Mouse (Mus musculus) liver, embryonic 11.5 days (tissue): Measurements from ENCODE around the gene Ccar1. TPM values are rescaled to one million over a fixed set of nuclear protein-coding genes. Genes with fewer than 3 reads are reported as not detected.
A peak's percentile ranks its signal among the peaks of the same experiment; 100 is the strongest.

Experiments
- ATAC-seq: fragments of 200-750 bp; cut with Nextera tagmentation; replicated peaks from 2 replicates; pipeline ENCODE4 v1.8.0; 2017; ENCODE audit warnings: moderate number of reproducible peaks, mild to moderate bottlenecking, moderate TSS enrichment, moderate library complexity; ENCODE audit not compliant: low FRiP score
- DNase-seq: peaks from one replicate; pipeline ENCODE4 v3.0.0-alpha.2; 2017; ENCODE audit warnings: low spot score
- H3K27ac ChIP-seq: fragments of 300-500 bp; sonication (generic); 2 replicates; pipeline ENCODE4 v1.5.1; 2014; ENCODE audit warnings: mild to moderate bottlenecking, low read depth, low read length, control low read depth
- H3K27me3 ChIP-seq: fragments of 300-500 bp; sonication (generic); replicated peaks from 2 replicates; pipeline ENCODE4 v1.6.1; 2014; ENCODE audit warnings: low read length, mixed read lengths; ENCODE audit not compliant: control insufficient read depth, insufficient read depth
- H3K36me3 ChIP-seq: fragments of 300-500 bp; sonication (generic); 2 replicates; pipeline ENCODE4 v1.6.1; 2014; ENCODE audit warnings: mild to moderate bottlenecking, low read length, moderate library complexity, mixed read lengths; ENCODE audit not compliant: control insufficient read depth, insufficient read depth
- H3K4me1 ChIP-seq: fragments of 300-500 bp; sonication (generic); replicated peaks from 2 replicates; pipeline ENCODE4 v1.6.1; 2014; ENCODE audit warnings: low read length, mixed read lengths; ENCODE audit not compliant: control insufficient read depth, insufficient read depth
- H3K4me2 ChIP-seq: fragments of 300-500 bp; sonication (generic); 2 replicates; pipeline ENCODE4 v1.6.1; 2014; ENCODE audit warnings: mild to moderate bottlenecking, control low read depth, moderate library complexity
- H3K4me3 ChIP-seq: fragments of 300-500 bp; sonication (generic); 2 replicates; pipeline ENCODE4 v1.5.1; 2014; ENCODE audit warnings: low read depth, low read length, control low read depth
- H3K9ac ChIP-seq: fragments of 300-500 bp; sonication (generic); 2 replicates; pipeline ENCODE4 v1.6.1; 2014; ENCODE audit warnings: low read depth, low read length, control low read depth
- H3K9me3 ChIP-seq: fragments of 300-500 bp; sonication (generic); 2 replicates; pipeline ENCODE4 v1.6.1; 2016; ENCODE audit warnings: low read length, inconsistent platforms, mixed read lengths; ENCODE audit not compliant: control insufficient read depth
- WGBS: fragments of 180-500 bp; shearing (Covaris S2); extraction: QIAGEN DNeasy Blood & Tissue Kit; methylation state at CpG from one replicate; pipeline ENCODE4 v1.1.7; 2014; 5-methylcytosine and 5-hydroxymethylcytosine counted together
- polyA plus RNA-seq: library from polyadenylated mRNA; unstranded; fragments of >200 nt; fragmentation: Nextera tagmentation; extraction: Ambion mirVana; gene quantifications from 2 replicates; pipeline ENCODE4 v1.2.1, GENCODE M21; 2014

The Ccar1 gene
- 116 and 123 TPM in 2 replicates for polyA plus RNA-seq

DNA sequence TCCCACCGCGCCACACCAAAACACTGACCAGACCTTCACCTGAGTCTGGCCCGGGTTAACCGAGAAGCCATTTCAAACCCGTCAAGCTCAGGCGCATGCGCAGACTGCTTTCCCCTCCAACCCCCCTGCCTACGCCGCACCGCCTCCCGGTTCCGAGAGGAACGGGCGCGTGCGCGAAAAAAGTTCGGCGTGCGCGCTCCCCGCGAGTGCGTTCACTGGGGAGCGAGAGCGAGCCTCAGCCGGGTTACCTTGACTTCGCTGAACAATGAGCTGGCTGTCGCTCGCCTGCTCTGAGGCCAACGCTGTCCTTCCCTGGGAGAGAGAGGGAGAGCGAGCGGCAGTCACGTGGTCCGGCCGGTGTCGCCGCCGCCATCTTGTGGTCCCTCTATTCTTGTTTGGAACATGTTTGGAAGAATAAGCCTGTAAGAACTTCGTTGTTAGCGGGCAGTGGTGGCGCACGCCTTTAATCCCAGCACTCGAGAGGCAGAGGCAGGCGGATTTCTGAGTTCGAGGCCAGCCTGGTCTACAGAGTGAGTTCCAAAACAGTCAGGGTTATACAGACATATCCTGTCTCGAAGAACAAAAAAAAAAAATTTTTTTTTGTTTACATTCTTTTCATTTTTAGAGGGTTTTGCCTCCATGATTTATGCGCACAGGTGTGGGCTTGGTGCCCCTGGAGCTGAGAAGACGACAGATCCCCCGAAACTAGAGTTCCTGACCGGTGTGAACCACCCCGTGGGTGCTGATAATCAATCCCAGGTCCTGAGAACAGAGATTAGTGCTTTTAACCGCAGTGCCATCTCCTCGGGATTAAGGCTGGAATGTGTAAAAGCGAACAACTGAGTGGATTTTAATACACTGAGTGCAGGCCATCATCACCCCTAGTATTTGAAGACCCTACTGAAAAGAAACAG lies at the start of gene Ccar1:
Gene Ccar1 (minus strand): TSS at position 110 of the 914 bp plus-strand sequence.
- DNase-seq (peak; percentile 100), ATAC-seq (peak; percentile 98)
- H3K9ac ChIP-seq, result peak within 1 kb of the TSS; percentile 97
- H3K4me3 ChIP-seq, result peak within 1 kb of the TSS; percentile 99
- H3K27ac ChIP-seq, result peak within 1 kb of the TSS; percentile 93
- H3K4me2 ChIP-seq, result peak within 1 kb of the TSS; percentile 81
- H3K4me1 ChIP-seq, result peaks cover 14% of the 10 kb centered on the region
- WGBS, result 2% methylated on average over 55 of the region's 55 CpGs
- peaks cover 20% of the 10 kb centered on the region; the same call in 1 of the 2 replicates for H3K36me3 ChIP-seq
- no peaks in the 10 kb centered on the region for H3K27me3 ChIP-seq
- no peaks in the 10 kb centered on the region for H3K9me3 ChIP-seq

GRCm38 (mm10) chr10:62840687-62841086 lies 48.6 kb upstream of the Ccar1 start:
- H3K9ac ChIP-seq, result no peak overlapping the region
- 84% methylated on average over 7 of the region's 7 CpGs for WGBS
- ATAC-seq, result no peak

DNA sequence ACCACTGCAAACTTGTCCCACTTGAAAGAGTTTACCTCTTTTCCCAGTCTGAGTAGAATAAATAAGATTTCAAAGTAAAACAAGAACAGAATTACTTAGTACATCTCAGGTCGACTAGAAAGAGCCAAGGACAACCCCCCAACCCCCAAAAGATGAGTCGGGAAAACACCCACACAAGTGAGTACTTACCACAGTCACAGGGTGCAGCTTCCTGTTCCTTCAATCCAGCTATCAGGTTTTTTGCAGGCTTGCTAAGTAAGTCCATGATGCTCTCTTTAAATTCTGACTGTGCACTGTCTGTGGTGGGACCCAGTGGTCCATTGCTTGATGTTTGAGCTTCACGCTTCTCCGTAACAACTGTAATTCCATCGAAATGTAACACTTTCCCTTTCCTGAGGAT lies 45.9 kb upstream of the Ccar1 start:
- H3K27ac ChIP-seq, result no peak overlapping the region
- no peaks in the 10 kb centered on the region for H3K36me3 ChIP-seq

More at GRCm38 (mm10) chr10:62840687-62841086, 48.6 kb upstream of the Ccar1 start:
- no peak overlapping the region for H3K4me2 ChIP-seq
- no peak for DNase-seq
- no peaks in the 10 kb centered on the region for H3K27me3 ChIP-seq
- no peaks in the 10 kb centered on the region for H3K36me3 ChIP-seq
- no peaks in the 10 kb centered on the region for H3K9me3 ChIP-seq
- H3K27ac ChIP-seq, result no peak overlapping the region
- no peaks in the 10 kb centered on the region for H3K4me1 ChIP-seq
- H3K4me3 ChIP-seq, result no peak overlapping the region

DNA sequence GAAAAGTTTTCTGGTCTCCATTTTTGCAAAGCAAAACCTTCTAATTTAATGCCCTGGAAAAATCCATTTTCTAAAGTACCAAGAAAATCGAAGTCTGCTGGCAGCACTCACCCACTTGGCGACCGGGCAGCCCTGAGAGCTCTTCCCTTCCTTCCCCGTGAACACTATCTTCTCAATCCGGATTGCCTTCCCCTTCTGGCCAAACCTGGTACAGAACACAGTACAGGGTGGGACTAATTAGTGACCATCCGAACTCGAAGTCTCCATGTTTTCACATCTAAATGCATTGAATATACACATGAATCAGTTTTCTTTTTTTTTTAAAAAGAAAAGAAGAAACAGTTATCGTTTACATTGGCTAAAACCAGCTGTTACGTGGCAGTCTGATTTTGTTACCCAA lies 40.7 kb upstream of the Ccar1 start:
- Histone ChIP-seq H3K4me1 (no peaks in the 10 kb centered on the region), H3K27ac (no peak overlapping the region), H3K36me3 (no peaks in the 10 kb centered on the region), H3K4me3 (no peak overlapping the region), H3K4me2 (no peak overlapping the region), H3K9me3 (no peaks in the 10 kb centered on the region), H3K9ac (no peak overlapping the region), H3K27me3 (no peaks in the 10 kb centered on the region)
- ATAC-seq (no peak), DNase-seq (no peak)
- WGBS, result 78% methylated on average over 9 of the region's 9 CpGs

More for the DNA sequence above, 45.9 kb upstream of the Ccar1 start:
- H3K9me3 ChIP-seq, result no peaks in the 10 kb centered on the region
- no peak overlapping the region for H3K4me2 ChIP-seq
- ATAC-seq (no peak), DNase-seq (no peak)
- no peak overlapping the region for H3K4me3 ChIP-seq
- no peaks in the 10 kb centered on the region for H3K27me3 ChIP-seq
- 73% methylated on average over 5 of the region's 5 CpGs for whole genome bisulfite sequencing
- H3K4me1 ChIP-seq, result no peaks in the 10 kb centered on the region
- H3K9ac ChIP-seq, result no peak overlapping the region

GRCm38 (mm10) chr10:62831546-62831945 lies 39.5 kb upstream of the Ccar1 start:
- ATAC-seq, result no peak
- no peak overlapping the region for H3K4me3 ChIP-seq
- WGBS, result 78% methylated on average over 2 of the region's 2 CpGs
- H3K36me3 ChIP-seq, result no peaks in the 10 kb centered on the region
- DNase-seq, result no peak
- no peaks in the 10 kb centered on the region for H3K27me3 ChIP-seq
- no peaks in the 10 kb centered on the region for H3K4me1 ChIP-seq
- H3K4me2 ChIP-seq, result no peak overlapping the region
- no peak overlapping the region for H3K27ac ChIP-seq
- H3K9me3 ChIP-seq, result no peaks in the 10 kb centered on the region
- H3K9ac ChIP-seq, result no peak overlapping the region

GRCm38 (mm10) chr10:62824474-62824873 lies 32.4 kb upstream of the Ccar1 start:
- no peak overlapping the region for H3K27ac ChIP-seq
- no peak overlapping the region for H3K4me2 ChIP-seq
- no peaks in the 10 kb centered on the region for H3K27me3 ChIP-seq
- no peaks in the 10 kb centered on the region for H3K9me3 ChIP-seq
- no peak for ATAC-seq
- no peak overlapping the region for H3K9ac ChIP-seq
- 80% methylated on average over 8 of the region's 8 CpGs for WGBS
- H3K36me3 ChIP-seq, result peaks cover 3% of the 10 kb centered on the region; the same call in 1 of the 2 replicates
- no peak overlapping the region for H3K4me3 ChIP-seq
- DNase-seq, result no peak
- no peaks in the 10 kb centered on the region for H3K4me1 ChIP-seq

GRCm38 (mm10) chr10:62823431-62823830 lies 31.3 kb upstream of the Ccar1 start:
- Histone ChIP-seq H3K27ac (no peak overlapping the region), H3K4me2 (no peak overlapping the region), H3K4me3 (no peak overlapping the region), H3K9me3 (no peaks in the 10 kb centered on the region), H3K9ac (no peak overlapping the region), H3K36me3 (peaks cover 3% of the 10 kb centered on the region; the same call in 1 of the 2 replicates), H3K27me3 (no peaks in the 10 kb centered on the region), H3K4me1 (no peaks in the 10 kb centered on the region)
- DNase-seq (no peak), ATAC-seq (no peak)
- WGBS, result 83% methylated on average over 4 of the region's 4 CpGs

- Histone ChIP-seq H3K9ac (no peak overlapping the region), H3K9me3 (no peaks in the 10 kb centered on the region), H3K36me3 (peaks cover 8% of the 10 kb centered on the region; the same call in 1 of the 2 replicates), H3K27ac (no peak overlapping the region), H3K4me3 (no peak overlapping the region), H3K27me3 (no peaks in the 10 kb centered on the region), H3K4me1 (no peaks in the 10 kb centered on the region), H3K4me2 (no peak overlapping the region)
- WGBS, result 72% methylated on average over 4 of the region's 4 CpGs
- DNase-seq (no peak), ATAC-seq (no peak)
These were observed 17.9 kb upstream of the Ccar1 start for GRCm38 (mm10) chr10:62810010-62810409.

GRCm38 (mm10) chr10:62808766-62809165 lies 16.7 kb upstream of the Ccar1 start:
- no peak overlapping the region for H3K4me2 ChIP-seq

More at GRCm38 (mm10) chr10:62808766-62809165, 16.7 kb upstream of the Ccar1 start:
- Histone ChIP-seq H3K9ac (no peak overlapping the region), H3K36me3 (peaks cover 8% of the 10 kb centered on the region; the same call in 1 of the 2 replicates), H3K4me3 (no peak overlapping the region), H3K27me3 (no peaks in the 10 kb centered on the region), H3K27ac (no peak overlapping the region), H3K4me1 (no peaks in the 10 kb centered on the region), H3K9me3 (no peaks in the 10 kb centered on the region)
- DNase-seq, result no peak
- WGBS, result 94% methylated on average over 2 of the region's 2 CpGs
- ATAC-seq, result no peak
